Mouse (Mus musculus): ENCODE measurements around the gene Cfl2.

DNA sequence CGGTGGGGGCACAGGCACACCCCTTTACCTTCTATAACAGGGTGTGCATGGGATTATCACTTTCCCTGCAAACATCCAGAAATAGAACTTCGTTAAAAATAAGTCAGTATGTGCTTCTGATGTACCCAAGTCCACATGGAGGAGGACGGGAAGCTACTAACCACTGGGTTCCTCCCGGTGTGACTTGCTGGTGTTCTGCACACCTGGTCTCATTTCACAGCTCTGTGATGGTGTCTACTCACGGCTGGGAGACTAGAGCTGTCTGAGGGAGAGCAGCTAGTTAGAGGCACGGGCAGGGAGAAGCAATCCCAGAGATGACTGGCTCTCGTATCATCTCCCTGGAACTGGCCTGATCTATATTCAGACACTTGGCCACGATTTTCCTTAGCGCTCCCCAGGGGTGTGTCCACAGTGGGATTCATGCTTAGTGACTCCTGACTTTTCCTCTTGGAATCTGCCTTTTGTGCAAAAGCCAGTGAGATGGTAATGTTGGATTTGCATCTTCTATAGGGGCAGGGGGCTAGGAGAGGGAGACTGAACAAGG, 28.7 kb downstream of the Cfl2 start:
- TF ChIP-seq EP300 (optimal IDR thresholded peaks at IDR 0.05) (no peak), CTCF (IDR thresholded peaks at IDR 0.05; ENCODE audit: low read depth) (no peak)

All from stomach, postnatal 0 days (tissue).